In the genomic region with DNA sequence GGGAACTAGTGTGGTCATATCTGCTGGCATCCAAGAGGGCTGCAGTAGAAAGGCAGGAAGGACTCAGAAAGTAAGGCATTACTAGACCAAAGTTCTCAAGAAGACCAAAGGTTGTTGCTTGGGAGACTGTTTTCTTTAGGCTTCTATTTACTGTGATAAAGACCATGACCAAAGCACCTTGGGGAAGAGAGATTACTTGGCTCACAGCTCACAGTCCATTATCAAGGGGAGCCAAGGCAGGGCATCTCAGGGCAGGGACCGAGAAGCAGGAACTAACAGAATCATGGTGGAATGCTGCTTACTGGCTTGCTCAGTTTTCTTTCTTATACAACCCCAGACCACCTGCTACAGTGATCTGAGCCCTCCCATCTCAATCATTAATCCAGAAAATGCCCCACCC, we compare ENCODE assay signal across 14 mouse cellular contexts.
DNase-seq lines count a peak whose midpoint lies in the region; ATAC-seq and TF ChIP-seq lines count a peak whose summit lies in the region.
"Had no signal": no experiment of that assay in that cellular context is flagged by ENCODE, and none has a peak within 500 bp of the region (broad histone marks: within the 10 kb centered on the region; RNA-seq: fewer than 3 reads in every experiment).

No protein-coding gene starts in this region.

- no peaks in the 10 kb centered on the region for H3K9me3 ChIP-seq in intestine, embryonic 15.5 days
- no peaks in the 10 kb centered on the region for H3K9me3 ChIP-seq in liver, postnatal 0 days (ENCODE audit: low read length)
- H3K9me3 ChIP-seq: embryonic facial prominence, embryonic 15.5 days; heart, embryonic 12.5 days had no signal

- no peak overlapping the region for H3K9ac ChIP-seq in intestine, embryonic 15.5 days
- H3K9ac ChIP-seq in liver, postnatal 0 days (replicated peaks) = no peak overlapping the region
- H3K9ac ChIP-seq: embryonic facial prominence, embryonic 15.5 days; heart, embryonic 12.5 days had no signal

- H3K4me2 ChIP-seq in intestine, embryonic 15.5 days (replicated peaks) = no peak overlapping the region
- no peak overlapping the region for H3K4me2 ChIP-seq in liver, postnatal 0 days (ENCODE audit: low read depth, low read length)
- H3K4me2 ChIP-seq: embryonic facial prominence, embryonic 15.5 days; heart, embryonic 12.5 days had no signal

- peak; percentile 76 for ATAC-seq in intestine, embryonic 15.5 days
- ATAC-seq in liver, postnatal 0 days = peak; percentile 80
- ATAC-seq: forebrain, embryonic 14.5 days had no signal

- intact Hi-C loops in left cerebral cortex, postnatal 4 days (cut with DNase I) = no loop called here

- no peak overlapping the region for H3K4me3 ChIP-seq in intestine, embryonic 15.5 days (replicated peaks)
- H3K4me3 ChIP-seq in liver, postnatal 0 days (ENCODE audit: low read depth, low read length) = no peak overlapping the region
- H3K4me3 ChIP-seq: embryonic facial prominence, embryonic 15.5 days; heart, embryonic 12.5 days had no signal

- no peaks in the 10 kb centered on the region for H3K36me3 ChIP-seq in intestine, embryonic 15.5 days
- H3K36me3 ChIP-seq in liver, postnatal 0 days (replicated peaks; ENCODE audit: insufficient read depth, low read length) = no peaks in the 10 kb centered on the region
- H3K36me3 ChIP-seq: embryonic facial prominence, embryonic 15.5 days; heart, embryonic 12.5 days had no signal

- no peak for TF ChIP-seq CTCF in liver, postnatal 0 days (IDR thresholded peaks at IDR 0.05; ENCODE audit: low read depth)

- no peaks in the 10 kb centered on the region for H3K4me1 ChIP-seq in intestine, embryonic 15.5 days (replicated peaks)
- H3K4me1 ChIP-seq in liver, postnatal 0 days (ENCODE audit: insufficient read depth) = 0 out of 2 replicates have a peak, but pooled peaks cover 3% of the 10 kb centered on the region
- H3K4me1 ChIP-seq: embryonic facial prominence, embryonic 15.5 days; heart, embryonic 12.5 days had no signal

- peak; percentile 94 for TF ChIP-seq EP300 in liver, postnatal 0 days (IDR thresholded peaks at IDR 0.05; ENCODE audit: low read depth)

- H3K27me3 ChIP-seq in intestine, embryonic 15.5 days (replicated peaks) = no peaks in the 10 kb centered on the region
- H3K27me3 ChIP-seq in liver, postnatal 0 days (ENCODE audit: insufficient read depth, low read length) = no peaks in the 10 kb centered on the region
- H3K27me3 ChIP-seq: embryonic facial prominence, embryonic 15.5 days; heart, embryonic 12.5 days had no signal

- H3K27ac ChIP-seq in intestine, embryonic 15.5 days = no peak overlapping the region
- peak overlapping the region; percentile 51; the same call in 1 of the 2 replicates for H3K27ac ChIP-seq in liver, postnatal 0 days (ENCODE audit: low read depth)
- H3K27ac ChIP-seq: embryonic facial prominence, embryonic 15.5 days had no signal

- DNase-seq in kidney, adult 11 months = peak; percentile 2
- DNase-seq in kidney, postnatal 25 days = no peak
- DNase-seq in liver, postnatal 0 days = no peak
- peak; percentile 19 to 63 for DNase-seq in spleen, postnatal 4 days (ENCODE audit: low spot score in 2 of 2)
- DNase-seq in left cerebral cortex, postnatal 4 days = no peak
- no peak for DNase-seq in B cell, adult 2 months
- DNase-seq in cerebellum, adult 11-12 months = no peak
- DNase-seq: adrenal gland, adult 2 months; heart, postnatal 4 days; retina, postnatal 1 day had no signal

- WGBS in intestine, embryonic 15.5 days = 78% methylated on average over 1 of the region's 1 CpGs
- WGBS in liver, postnatal 0 days (ENCODE audit: insufficient replicate concordance) = 68% methylated on average over 1 of the region's 1 CpGs

Comparison
In these comparisons a context has a peak if more than half of its experiments do, and no peak if none do; other contexts are left out.
1. DNase-seq: peak in kidney, adult 11 months (single experiment) and spleen, postnatal 4 days (2 of 2); none in kidney, postnatal 25 days (0 of 2), liver, postnatal 0 days (single experiment), left cerebral cortex, postnatal 4 days (single experiment), B cell, adult 2 months (0 of 2) and cerebellum, adult 11-12 months (single experiment).